Mouse (Mus musculus): ENCODE results near the gene A730071L15Rik. TPM values are rescaled to one million over a fixed set of nuclear protein-coding genes. Genes with fewer than 3 reads are reported as not detected.

Gene A730071L15Rik
- total RNA-seq, 2 experiments from 2014 or later: 0.15 to 0.20 TPM

Other genes with a start within 250 kb of the A730071L15Rik start
- 10 to 100 TPM in 1 of 2 experiments, 1 to 10 TPM in 1; 5.1 to 10.1 TPM for gene Gck, start 249.9 kb upstream of the A730071L15Rik start, total RNA-seq (2021)
- gene Ykt6, start 244.3 kb upstream of the A730071L15Rik start, total RNA-seq (2021): 10 to 100 TPM; 36.7 to 38.5 TPM
- gene Camk2b, start 133.7 kb upstream of the A730071L15Rik start, total RNA-seq (2021): 100 to 1,000 TPM in 1 of 2 experiments, 10 to 100 TPM in 1; 95.5 to 115 TPM
- 10 to 100 TPM; 58.5 to 62.8 TPM for gene Nudcd3, start 386 bp downstream of the A730071L15Rik start, total RNA-seq (2021)
- under 1 TPM; 0.08 to 0.20 TPM for gene Npc1l1, start 30.1 kb downstream of the A730071L15Rik start, total RNA-seq (2021)
- 10 to 100 TPM; 22.0 to 30.1 TPM for gene Ddx56, start 67.7 kb downstream of the A730071L15Rik start, total RNA-seq (2021)
- gene Tmed4, start 74.8 kb downstream of the A730071L15Rik start, total RNA-seq (2021): 10 to 100 TPM; 51.6 to 60.8 TPM
- gene Ogdh, start 91.6 kb downstream of the A730071L15Rik start, total RNA-seq (2021): 100 to 1,000 TPM; 628 to 695 TPM
- 10 to 100 TPM; 41.1 to 53.3 TPM for gene Zmiz2, start 189.0 kb downstream of the A730071L15Rik start, total RNA-seq (2021)
- gene Ppia, start 215.4 kb downstream of the A730071L15Rik start, total RNA-seq (2021): 100 to 1,000 TPM; 206 to 211 TPM
- gene H2afv, start 244.4 kb downstream of the A730071L15Rik start, total RNA-seq (2021): 10 to 100 TPM; 36.4 to 49.2 TPM

All from gastrocnemius, postnatal 36 days (tissue).